Mouse (Mus musculus): ENCODE data around the gene Dhcr24.

Gene Dhcr24

DNA sequence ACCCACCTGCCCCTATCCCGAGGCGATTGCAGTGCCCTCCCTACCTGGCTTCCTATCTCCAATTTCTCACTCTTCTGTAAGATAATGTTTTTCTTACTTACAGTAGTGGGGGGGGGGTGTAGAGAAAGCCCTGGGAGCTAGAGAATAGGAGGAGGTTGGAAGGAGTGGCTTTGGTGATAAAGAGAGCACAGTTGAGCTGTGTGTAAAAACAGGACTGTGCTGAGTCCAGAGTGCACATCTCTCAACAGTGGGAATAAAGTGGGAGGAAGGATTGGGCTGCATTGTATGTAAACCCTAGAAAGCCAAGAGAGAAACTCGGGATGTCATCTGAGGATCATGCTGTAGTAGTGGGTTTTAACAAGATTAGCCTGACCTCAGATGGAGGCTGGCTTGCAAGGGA, 12.7 kb upstream of the Dhcr24 start:
- no peak for TF ChIP-seq GATA4 (IDR thresholded peaks at IDR 0.05; ENCODE audit: insufficient replicate concordance, low read length)

DNA sequence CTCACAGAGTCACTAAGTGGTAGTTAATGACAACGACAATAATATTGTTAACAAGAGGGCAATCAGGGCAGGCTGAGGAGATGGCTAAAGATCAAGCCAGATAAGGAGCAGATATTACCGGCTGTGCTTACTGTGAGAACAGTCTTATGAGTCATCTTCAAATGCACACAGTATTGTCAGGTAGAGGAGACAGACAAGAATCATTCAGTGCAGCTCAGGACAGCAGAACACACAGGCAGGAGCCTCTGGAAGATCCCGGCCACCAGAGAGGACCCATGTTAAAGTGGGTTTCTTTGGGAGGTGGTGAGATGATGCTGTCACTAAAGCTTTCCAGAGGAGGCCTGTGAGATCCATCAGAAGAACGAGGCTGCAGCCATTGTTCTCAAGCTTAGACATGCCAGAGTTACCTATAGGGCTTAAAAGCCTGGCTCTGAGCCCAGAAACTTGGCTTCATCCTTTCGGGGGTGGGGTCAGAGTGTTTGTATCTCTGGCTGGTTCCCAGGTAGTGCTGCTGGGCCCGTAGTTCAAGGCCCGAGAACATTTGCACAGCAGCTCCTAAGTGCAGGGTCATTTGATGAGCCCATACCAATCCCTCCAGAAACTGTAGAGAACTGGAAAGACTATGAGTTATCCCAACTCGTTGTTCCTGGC, 10.2 kb upstream of the Dhcr24 start:
- TF ChIP-seq GATA4 (IDR thresholded peaks at IDR 0.05; ENCODE audit: insufficient replicate concordance, low read length) = no peak

DNA sequence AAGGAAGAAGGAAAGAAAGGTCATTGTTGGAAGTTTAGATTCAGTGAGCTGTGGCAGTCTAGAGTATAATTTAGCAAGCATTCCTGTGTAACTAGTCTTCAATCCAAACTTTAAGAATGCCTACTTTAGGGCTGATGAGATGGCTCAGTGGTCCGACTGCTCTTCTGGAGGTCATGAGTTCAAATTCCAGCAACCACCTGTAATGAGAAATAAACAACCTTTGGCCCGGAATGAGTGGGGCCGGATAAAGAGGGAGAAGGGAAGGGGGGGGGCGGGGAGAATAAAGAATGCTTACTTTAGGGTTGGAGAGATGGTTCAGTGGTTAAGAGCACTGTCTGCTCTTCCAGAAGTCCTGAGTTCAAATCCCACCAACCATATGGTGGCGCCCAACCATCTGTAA, 3.6 kb upstream of the Dhcr24 start:
- no peak for TF ChIP-seq GATA4 (IDR thresholded peaks at IDR 0.05; ENCODE audit: insufficient replicate concordance, low read length)

GRCm38 (mm10) chr4:106557978-106558377, 2.9 kb upstream of the Dhcr24 start:
- no peak for TF ChIP-seq GATA4 (IDR thresholded peaks at IDR 0.05; ENCODE audit: insufficient replicate concordance, low read length)

- no peak for TF ChIP-seq GATA4 (IDR thresholded peaks at IDR 0.05; ENCODE audit: insufficient replicate concordance, low read length)
Observed at GRCm38 (mm10) chr4:106559343-106560212, 1.3 kb upstream of the Dhcr24 start.

GRCm38 (mm10) chr4:106560213-106560845, 509 bp upstream of the Dhcr24 start:
- TF ChIP-seq GATA4 (IDR thresholded peaks at IDR 0.05; ENCODE audit: insufficient replicate concordance, low read length) = no peak

- no peak for TF ChIP-seq GATA4 (IDR thresholded peaks at IDR 0.05; ENCODE audit: insufficient replicate concordance, low read length)
Observed at GRCm38 (mm10) chr4:106562006-106562405, 1.2 kb downstream of the Dhcr24 start.

- TF ChIP-seq GATA4 (IDR thresholded peaks at IDR 0.05; ENCODE audit: insufficient replicate concordance, low read length) = peak; percentile 90
Observed at GRCm38 (mm10) chr4:106562837-106563790, 2.3 kb downstream of the Dhcr24 start.

GRCm38 (mm10) chr4:106564161-106564560, 3.3 kb downstream of the Dhcr24 start:
- no peak for TF ChIP-seq GATA4 (IDR thresholded peaks at IDR 0.05; ENCODE audit: insufficient replicate concordance, low read length)

DNA sequence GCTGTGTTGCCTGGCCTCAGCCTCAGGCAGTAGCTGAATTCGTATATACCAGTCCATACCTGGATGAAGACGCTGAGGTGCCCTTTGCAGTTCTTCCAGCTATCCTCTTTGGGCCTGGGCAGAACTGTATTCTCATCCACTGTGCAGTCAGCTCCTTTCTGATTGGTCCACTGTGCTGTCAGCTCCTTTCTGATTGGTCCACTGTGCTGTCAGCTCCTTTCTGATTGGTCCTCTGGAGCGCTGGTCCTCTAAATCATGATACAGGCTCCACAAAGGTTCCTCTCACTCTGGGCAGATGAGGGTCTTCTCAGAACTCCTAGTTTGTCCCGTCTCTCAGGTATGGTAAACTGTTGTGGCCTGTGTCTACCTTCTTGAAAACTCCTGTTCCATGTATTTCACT, 8.8 kb downstream of the Dhcr24 start:
- TF ChIP-seq GATA4 (IDR thresholded peaks at IDR 0.05; ENCODE audit: insufficient replicate concordance, low read length) = no peak

DNA sequence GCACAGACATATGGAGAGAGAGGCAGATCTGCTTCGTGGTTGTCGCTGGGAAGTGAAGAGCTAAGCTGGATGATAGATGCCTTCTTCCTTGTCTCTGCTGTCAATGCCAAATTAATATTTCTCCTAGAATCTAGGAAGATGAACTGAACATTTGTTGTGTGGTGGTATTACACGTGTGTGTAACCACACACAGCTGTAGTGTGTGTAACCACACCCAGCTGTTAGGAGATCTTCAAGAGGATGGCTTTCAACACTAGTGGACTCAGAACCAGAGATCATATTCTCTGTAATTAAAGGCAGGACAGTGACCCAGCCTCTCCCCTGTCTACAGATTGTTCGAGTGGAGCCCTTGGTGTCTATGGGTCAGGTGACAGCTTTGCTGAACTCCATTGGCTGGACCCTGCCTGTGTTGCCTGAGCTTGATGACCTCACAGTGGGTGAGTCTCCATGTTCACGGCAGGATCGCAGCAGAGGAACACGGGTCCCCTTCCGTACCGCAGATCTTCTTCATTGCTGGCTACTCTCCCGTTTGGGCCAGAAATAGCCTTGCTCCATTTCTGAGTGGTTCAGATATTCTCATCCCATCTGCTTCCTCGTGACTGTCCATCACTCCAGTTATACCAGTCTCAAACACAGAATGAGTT, 10.4 kb downstream of the Dhcr24 start:
- no peak for TF ChIP-seq GATA4 (IDR thresholded peaks at IDR 0.05; ENCODE audit: insufficient replicate concordance, low read length)

DNA sequence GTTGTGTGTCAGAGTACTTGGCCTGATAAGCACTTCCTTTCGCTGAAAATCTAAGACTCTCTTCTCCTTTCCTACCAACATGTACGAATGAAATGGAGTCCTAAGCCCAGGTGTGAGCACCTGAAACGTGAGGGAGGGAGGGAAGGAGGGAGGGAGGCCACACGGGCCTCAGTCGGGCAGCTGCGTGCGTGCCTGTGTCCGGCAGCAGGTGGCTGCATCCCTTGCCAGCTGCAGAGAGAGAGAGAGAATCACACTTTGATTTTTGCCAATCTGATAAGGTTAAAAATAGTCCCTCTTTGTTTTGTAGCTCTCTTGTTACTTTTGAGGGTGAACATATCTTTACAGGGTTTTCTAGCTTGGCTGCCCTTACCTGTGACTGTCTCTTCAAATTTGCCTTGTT, 14.2 kb downstream of the Dhcr24 start:
- no peak for TF ChIP-seq GATA4 (IDR thresholded peaks at IDR 0.05; ENCODE audit: insufficient replicate concordance, low read length)

DNA sequence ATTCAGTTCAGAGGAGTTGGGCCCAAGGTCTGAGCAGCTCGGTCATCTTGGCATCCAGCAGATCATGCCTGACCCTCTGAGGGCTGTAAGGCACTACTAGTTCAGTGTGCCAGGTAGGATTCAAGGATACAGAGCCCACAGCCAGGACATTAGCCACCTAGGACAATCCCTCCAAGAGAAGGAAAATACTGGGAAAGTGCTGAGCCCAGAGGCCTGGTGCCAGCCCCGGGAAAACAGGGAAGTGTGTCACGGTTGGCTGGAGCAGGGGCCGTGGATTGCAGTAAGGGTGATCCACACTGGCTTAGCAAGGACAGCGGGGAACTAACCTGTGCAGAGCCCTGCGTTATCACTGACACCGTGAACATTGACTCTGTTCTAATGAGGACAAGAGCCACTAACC, 16.7 kb downstream of the Dhcr24 start:
- no peak for TF ChIP-seq GATA4 (IDR thresholded peaks at IDR 0.05; ENCODE audit: insufficient replicate concordance, low read length)

- TF ChIP-seq GATA4 (IDR thresholded peaks at IDR 0.05; ENCODE audit: insufficient replicate concordance, low read length) = no peak
Observed at GRCm38 (mm10) chr4:106581176-106581864, 20.5 kb downstream of the Dhcr24 start.
